Mouse (Mus musculus) layer of hippocampus, postnatal 25 days (tissue): ENCODE results near the gene Glce. TPM values are rescaled to one million over a fixed set of nuclear protein-coding genes. Genes with fewer than 3 reads are reported as not detected.

ENCODE experiments used
- DNase-seq, 2 experiments: peaks; one replicate each; pipeline ENCODE4 v3.0.0; 2022; ENCODE audit warnings: mixed read lengths in 2 of 2, low spot score in 1 of 2; ENCODE audit errors: extremely low spot score in 1 of 2
- total RNA-seq, 2 experiments: library from RNA; stranded (reverse); gene quantifications; 2 replicates each; pipeline ENCODE4 v1.2.3; 2021

Gene Glce
- 10 to 100 TPM; 24.1 to 29.3 TPM for total RNA-seq

GRCm38 (mm10) chr9:62122508-62123215 lies at the start of gene Glce:
Gene Glce, minus strand, starts transcription at chr9:62122655.
- peak; percentile 95 to 96 for DNase-seq

- DNase-seq: no peak
These were observed 49.8 kb upstream of the Glce start for GRCm38 (mm10) chr9:62172239-62172638.

GRCm38 (mm10) chr9:62170921-62171320 lies 48.5 kb upstream of the Glce start:
- no peak for DNase-seq

GRCm38 (mm10) chr9:62166621-62167020 lies 44.2 kb upstream of the Glce start:
- DNase-seq: no peak

GRCm38 (mm10) chr9:62166186-62166585 lies 43.7 kb upstream of the Glce start:
- DNase-seq: no peak

GRCm38 (mm10) chr9:62162889-62163291 lies 40.4 kb upstream of the Glce start:
- no peak for DNase-seq

GRCm38 (mm10) chr9:62160788-62161187 lies 38.3 kb upstream of the Glce start:
- DNase-seq: no peak

GRCm38 (mm10) chr9:62158746-62159145 lies 36.3 kb upstream of the Glce start:
- no peak for DNase-seq

- DNase-seq: no peak
These were observed 33.4 kb upstream of the Glce start for GRCm38 (mm10) chr9:62155821-62156220.

- no peak for DNase-seq
These were observed 32.9 kb upstream of the Glce start for GRCm38 (mm10) chr9:62155400-62155799.

GRCm38 (mm10) chr9:62154956-62155355 lies 32.5 kb upstream of the Glce start:
- no peak for DNase-seq

GRCm38 (mm10) chr9:62154551-62154950 lies 32.1 kb upstream of the Glce start:
- no peak for DNase-seq

- no peak for DNase-seq
These were observed 30.8 kb upstream of the Glce start for GRCm38 (mm10) chr9:62153263-62153662.

- no peak for DNase-seq
These were observed 30.1 kb upstream of the Glce start for GRCm38 (mm10) chr9:62152506-62152905.

- no peak for DNase-seq
These were observed 22.7 kb upstream of the Glce start for GRCm38 (mm10) chr9:62145198-62145597.

- DNase-seq: no peak
These were observed 21.0 kb upstream of the Glce start for GRCm38 (mm10) chr9:62143428-62143827.

GRCm38 (mm10) chr9:62139027-62139426 lies 16.6 kb upstream of the Glce start:
- no peak for DNase-seq

GRCm38 (mm10) chr9:62137259-62137658 lies 14.8 kb upstream of the Glce start:
- peak in 1 of 2 experiments; percentile 20 for DNase-seq

GRCm38 (mm10) chr9:62132005-62132782 lies 9.7 kb upstream of the Glce start:
- DNase-seq: no peak

GRCm38 (mm10) chr9:62130746-62131145 lies 8.3 kb upstream of the Glce start:
- DNase-seq: no peak

GRCm38 (mm10) chr9:62128056-62128455 lies 5.6 kb upstream of the Glce start:
- no peak for DNase-seq
